Mouse (Mus musculus) stomach, postnatal 0 days (tissue): ENCODE data around the gene Cd84. TPM values are rescaled to one million over a fixed set of nuclear protein-coding genes. Genes with fewer than 3 reads are reported as not detected.
A peak's percentile ranks its signal among the peaks of the same experiment; 100 is the strongest.

Experiments used
- ATAC-seq: fragments of 200-750 bp; cut with Nextera tagmentation; 2 replicates; pipeline ENCODE4 v1.8.0; 2017; ENCODE audit not compliant: low FRiP score, low TSS enrichment
- DNase-seq: peaks from one replicate; pipeline ENCODE4 v3.0.0-alpha.2; 2016; ENCODE audit warnings: low spot score
- H3K27ac ChIP-seq: fragments of 300-500 bp; sonication (generic); replicated peaks from 2 replicates; pipeline ENCODE4 v1.5.1; 2014; ENCODE audit warnings: mild to moderate bottlenecking, control low read depth
- H3K27me3 ChIP-seq: fragments of 300-500 bp; sonication (generic); 2 replicates; pipeline ENCODE4 v1.6.1; 2014; ENCODE audit warnings: low read length; ENCODE audit not compliant: control insufficient read depth, insufficient read depth
- H3K36me3 ChIP-seq: fragments of 300-500 bp; sonication (generic); 2 replicates; pipeline ENCODE4 v1.6.1; 2014; ENCODE audit warnings: low read length, mixed read lengths; ENCODE audit not compliant: control insufficient read depth, insufficient read depth
- H3K4me1 ChIP-seq: fragments of 300-500 bp; sonication (generic); replicated peaks from 2 replicates; pipeline ENCODE4 v1.6.1; 2014; ENCODE audit warnings: antibody characterized with exemption; ENCODE audit not compliant: control insufficient read depth, insufficient read depth
- H3K4me2 ChIP-seq: fragments of 300-500 bp; sonication (generic); replicated peaks from 2 replicates; pipeline ENCODE4 v1.6.1; 2014; ENCODE audit warnings: low read depth, mild to moderate bottlenecking, control low read depth, moderate library complexity
- H3K4me3 ChIP-seq: fragments of 300-500 bp; sonication (generic); 2 replicates; pipeline ENCODE4 v1.5.1; 2014; ENCODE audit warnings: low read depth, low read length, control low read depth
- H3K9ac ChIP-seq: fragments of 300-500 bp; sonication (generic); 2 replicates; pipeline ENCODE4 v1.6.1; 2014; ENCODE audit warnings: mild to moderate bottlenecking, low read length, control low read depth, mixed read lengths
- H3K9me3 ChIP-seq: fragments of 300-500 bp; sonication (generic); 2 replicates; pipeline ENCODE4 v1.6.1; 2016; ENCODE audit warnings: low read length; ENCODE audit not compliant: control insufficient read depth
- CTCF ChIP-seq: IDR thresholded peaks from 2 replicates; pipeline ENCODE4 v1.5.1; 2016; ENCODE audit warnings: antibody characterized with exemption, low read depth, mild to moderate bottlenecking, moderate library complexity
- EP300 ChIP-seq: optimal IDR thresholded peaks from 2 replicates; pipeline ENCODE3; 2016; ENCODE audit warnings: antibody characterized with exemption
- WGBS: fragments of 180-500 bp; shearing (Covaris S2); extraction: QIAGEN DNeasy Blood & Tissue Kit; methylation state at CpG from one replicate; pipeline ENCODE4 v1.1.7; 2014; 5-methylcytosine and 5-hydroxymethylcytosine counted together
- polyA plus RNA-seq: library from polyadenylated mRNA; unstranded; fragments of >200 nt; fragmentation: Nextera tagmentation; extraction: Ambion mirVana; gene quantifications from 2 replicates; pipeline ENCODE4 v1.2.1, GENCODE M21; 2015

Gene Cd84
- polyA plus RNA-seq, 1 experiment from 2014 or later, result 1.8 TPM

GRCm38 (mm10) chr1:171815545-171816439 lies 23.7 kb upstream of the Cd84 start:
- Histone ChIP-seq H3K4me1 (no peaks in the 10 kb centered on the region), H3K27ac (no peak overlapping the region), H3K9me3 (no peaks in the 10 kb centered on the region), H3K36me3 (no peaks in the 10 kb centered on the region), H3K4me2 (no peak overlapping the region), H3K4me3 (no peak overlapping the region), H3K27me3 (no peaks in the 10 kb centered on the region), H3K9ac (no peak overlapping the region)
- DNase-seq, result no peak
- 12% methylated on average over 8 of the region's 8 CpGs for WGBS
- peak; percentile 76 for ATAC-seq
- TF ChIP-seq EP300 (no peak), CTCF (peak; percentile 88)

GRCm38 (mm10) chr1:171816991-171817390 lies 22.5 kb upstream of the Cd84 start:
- WGBS, result 71% methylated on average over 4 of the region's 4 CpGs

GRCm38 (mm10) chr1:171821331-171821730 lies 18.2 kb upstream of the Cd84 start:
- DNase-seq (no peak), ATAC-seq (no peak)
- H3K4me1 ChIP-seq, result no peaks in the 10 kb centered on the region
- no peak overlapping the region for H3K27ac ChIP-seq
- H3K9me3 ChIP-seq, result no peaks in the 10 kb centered on the region
- no peak overlapping the region for H3K4me3 ChIP-seq
- H3K9ac ChIP-seq, result no peak overlapping the region
- TF ChIP-seq EP300 (no peak), CTCF (no peak)
- no peak overlapping the region for H3K4me2 ChIP-seq
- no peaks in the 10 kb centered on the region for H3K27me3 ChIP-seq
- no peaks in the 10 kb centered on the region for H3K36me3 ChIP-seq
- WGBS, result 39% methylated on average over 1 of the region's 1 CpGs

More at GRCm38 (mm10) chr1:171816991-171817390, 22.5 kb upstream of the Cd84 start:
- Histone ChIP-seq H3K4me3 (no peak overlapping the region), H3K4me1 (no peaks in the 10 kb centered on the region), H3K9me3 (no peaks in the 10 kb centered on the region), H3K4me2 (no peak overlapping the region), H3K27me3 (no peaks in the 10 kb centered on the region), H3K9ac (no peak overlapping the region), H3K36me3 (no peaks in the 10 kb centered on the region), H3K27ac (no peak overlapping the region)
- DNase-seq, result no peak
- no peak for ATAC-seq
- TF ChIP-seq EP300, result no peak
- TF ChIP-seq CTCF, result no peak

GRCm38 (mm10) chr1:171825462-171825861 lies 14.0 kb upstream of the Cd84 start:
- Histone ChIP-seq H3K36me3 (no peaks in the 10 kb centered on the region), H3K4me2 (no peak overlapping the region), H3K9me3 (no peaks in the 10 kb centered on the region), H3K4me3 (no peak overlapping the region), H3K27me3 (no peaks in the 10 kb centered on the region), H3K9ac (no peak overlapping the region), H3K27ac (no peak overlapping the region), H3K4me1 (no peaks in the 10 kb centered on the region)
- no peak for DNase-seq
- peak; percentile 49 for TF ChIP-seq CTCF
- TF ChIP-seq EP300, result no peak
- ATAC-seq, result no peak
- 41% methylated on average over 4 of the region's 4 CpGs for WGBS

- no peak overlapping the region for H3K4me2 ChIP-seq
- no peak overlapping the region for H3K9ac ChIP-seq
- H3K36me3 ChIP-seq, result no peaks in the 10 kb centered on the region
- TF ChIP-seq CTCF (peak; percentile 72), EP300 (no peak)
- H3K27ac ChIP-seq, result no peak overlapping the region
- no peak for DNase-seq
- no peaks in the 10 kb centered on the region for H3K9me3 ChIP-seq
- no peaks in the 10 kb centered on the region for H3K27me3 ChIP-seq
- H3K4me3 ChIP-seq, result no peak overlapping the region
- no peak for ATAC-seq
- no peaks in the 10 kb centered on the region for H3K4me1 ChIP-seq
Observed at GRCm38 (mm10) chr1:171826164-171826563, 13.3 kb upstream of the Cd84 start.

- H3K4me3 ChIP-seq, result no peak overlapping the region
- H3K4me2 ChIP-seq, result no peak overlapping the region
- no peaks in the 10 kb centered on the region for H3K9me3 ChIP-seq
- TF ChIP-seq CTCF (peak; percentile 31; the same call in 1 of the 2 replicates), EP300 (no peak)
- no peaks in the 10 kb centered on the region for H3K36me3 ChIP-seq
- no peaks in the 10 kb centered on the region for H3K4me1 ChIP-seq
- no peak overlapping the region for H3K27ac ChIP-seq
- no peaks in the 10 kb centered on the region for H3K27me3 ChIP-seq
- no peak overlapping the region for H3K9ac ChIP-seq
- ATAC-seq (no peak), DNase-seq (no peak)
Observed at GRCm38 (mm10) chr1:171827674-171828073, 11.8 kb upstream of the Cd84 start.
